Comparison of ENCODE assay signal across 29 mouse cellular contexts in genomic region chr9:65727491-65727890, GRCm38 (mm10). TPM values are rescaled to one million over a fixed set of nuclear protein-coding genes. Genes with fewer than 3 reads are reported as not detected.
A peak's percentile ranks its signal among the peaks of the same experiment; 100 is the strongest.
DNase-seq lines count a peak whose midpoint lies in the region; ATAC-seq and TF ChIP-seq lines count a peak whose summit lies in the region.
"Had no signal": no experiment of that assay in that cellular context is flagged by ENCODE, and none has a peak within 500 bp of the region (broad histone marks: within the 10 kb centered on the region; RNA-seq: fewer than 3 reads in every experiment).

No protein-coding gene starts in this region.

- H3K4me1 ChIP-seq in brown adipose tissue, adult 24 weeks (ENCODE audit: control insufficient read depth, insufficient read depth, insufficient read length, low read length): peaks cover 3% of the 10 kb centered on the region; the same call in 1 of the 2 replicates

- peak overlapping the region; percentile 40; the same call in 1 of the 2 replicates for H3K27ac ChIP-seq in layer of hippocampus, adult 2 months
- 0 out of 2 replicates have a peak overlapping the region, but pooled peaks have one; percentile 5 for H3K27ac ChIP-seq in brown adipose tissue, adult 24 weeks (replicated peaks; ENCODE audit: low read depth, low read length)
- H3K27ac ChIP-seq: embryonic facial prominence, embryonic 13.5 days; embryonic facial prominence, embryonic 15.5 days; forebrain, embryonic 10.5 days; forebrain, embryonic 12.5 days; forebrain, embryonic 15.5 days had no signal

- no peak for TF ChIP-seq CTCF in layer of hippocampus, adult 2 months (conservative IDR thresholded peaks at IDR 0.05)

- no peak for DNase-seq in frontal cortex, postnatal 10 days (ENCODE audit: low spot score in 2 of 2)
- DNase-seq in layer of hippocampus, adult 2 months (ENCODE audit: low spot score in 2 of 2): no peak
- no peak for DNase-seq in layer of hippocampus, postnatal 25 days (ENCODE audit: extremely low spot score in 1 of 2, low spot score in 1 of 2)
- peak; percentile 16 for DNase-seq in telencephalon, adult 2 months (ENCODE audit: low read depth, low spot score)
- no peak for DNase-seq in ovary, postnatal 10 days (ENCODE audit: low spot score)
- DNase-seq in gastrocnemius, postnatal 4 days (ENCODE audit: low spot score in 2 of 2): no peak
- DNase-seq: adrenal gland, adult 2 months; adrenal gland, postnatal 10 days; adrenal gland, postnatal 25 days; B cell, adult 2 months; cerebellum, adult 11 months; cerebellum, adult 18-20 months; cerebellum, adult 8-10 months; cerebellum, adult 9-11 months; cerebellum, postnatal 14 days; cerebellum, postnatal 36 days; embryo, embryonic 11 days; forebrain, postnatal 0 days had no signal

- H3K4me3 ChIP-seq in layer of hippocampus, adult 2 months: no peak overlapping the region
- no peak overlapping the region for H3K4me3 ChIP-seq in brown adipose tissue, adult 24 weeks (ENCODE audit: insufficient read depth, low read depth, low read length)
- H3K4me3 ChIP-seq: embryonic facial prominence, embryonic 13.5 days; embryonic facial prominence, embryonic 15.5 days; erythroblast, embryonic 14.5 days; forebrain, embryonic 10.5 days; forebrain, embryonic 12.5 days; forebrain, embryonic 15.5 days had no signal

- ATAC-seq in frontal cortex, adult (ENCODE audit: low TSS enrichment): peak; percentile 34; the same call in 1 of the 2 replicates
- ATAC-seq: activated CD4-positive, CD25-positive, alpha-beta regulatory T cell, adult 4 months; CD4-positive, CD25-positive, alpha-beta regulatory T cell, adult 4 months; forebrain, embryonic 15.5 days; forebrain, postnatal 0 days; Patski had no signal

RNA-seq across cellular contexts. Expression of gene Oaz2, which starts 59.7 kb away (rescaled TPM):
- total RNA-seq in layer of hippocampus, adult 2 months (2021): 100 to 1,000 TPM; 199 to 204 TPM
- total RNA-seq in layer of hippocampus, postnatal 25 days (2021): 100 to 1,000 TPM; 199 to 217 TPM
- 52.7 and 66.3 TPM in 2 replicates for polyA plus RNA-seq in brown adipose tissue, adult 24 weeks (2012; ENCODE audit: insufficient read depth, insufficient read length, missing spikeins)
- total RNA-seq in gastrocnemius, postnatal 4 days (2021): 100 to 1,000 TPM; 232 to 238 TPM
